Mouse (Mus musculus) lung, postnatal 0 days (tissue): ENCODE measurements around the gene Abcd2.

Source experiments
- CTCF ChIP-seq: IDR thresholded peaks from 2 replicates; pipeline ENCODE4 v1.5.1; 2016; ENCODE audit warnings: antibody characterized with exemption, mild to moderate bottlenecking
- EP300 ChIP-seq: IDR thresholded peaks from 2 replicates; pipeline ENCODE4 v1.6.1; 2016; ENCODE audit warnings: antibody characterized with exemption, mild to moderate bottlenecking, control low read depth

GRCm38 (mm10) chr15:91199256-91199905, 7.8 kb upstream of the Abcd2 start, which contains the start of gene CN725425:
- no peak for TF ChIP-seq CTCF
- TF ChIP-seq EP300, result no peak
